ENCODE assay signal across 8 mouse cellular contexts in genomic region chr2:31974141-31974808, GRCm38 (mm10). TPM values are rescaled to one million over a fixed set of nuclear protein-coding genes. Genes with fewer than 3 reads are reported as not detected.
A peak's percentile ranks its signal among the peaks of the same experiment; 100 is the strongest.
DNase-seq lines count a peak whose midpoint lies in the region; ATAC-seq and TF ChIP-seq lines count a peak whose summit lies in the region.

TSS of gene Nup214 (plus strand) at chr2:31974436.

- intact Hi-C loops in gastrocnemius, adult 2 months (cut with DNase I) = loop anchor here (5.0 kb wide), 1 partner anchor 158 kb away; no protein-coding TSS in a partner anchor
- intact Hi-C loops in left cerebral cortex, adult 2 months (cut with DNase I) = loop anchor here (2.0 kb wide), 1 partner anchor 163 kb away; no protein-coding TSS in a partner anchor

- peak within 1 kb of the TSS; percentile 86 for H3K4me3 ChIP-seq in gastrocnemius, adult 2 months
- peak within 1 kb of the TSS; percentile 94 for H3K4me3 ChIP-seq in hindbrain, postnatal 0 days (ENCODE audit: low read length)
- H3K4me3 ChIP-seq in left cerebral cortex, adult 2 months = peak within 1 kb of the TSS; percentile 86

- H3K27ac ChIP-seq in gastrocnemius, adult 2 months = peak within 1 kb of the TSS; percentile 92
- H3K27ac ChIP-seq in hindbrain, postnatal 0 days = peak within 1 kb of the TSS; percentile 78
- H3K27ac ChIP-seq in left cerebral cortex, adult 2 months = peak within 1 kb of the TSS; percentile 93

- TF ChIP-seq CTCF in gastrocnemius, adult 2 months (IDR thresholded peaks at IDR 0.05) = no peak
- no peak; the same call in 1 of the 2 replicates for TF ChIP-seq CTCF in hindbrain, postnatal 0 days (IDR thresholded peaks at IDR 0.05; ENCODE audit: low read depth)
- no peak; the same call in 1 of the 2 replicates for TF ChIP-seq CTCF in left cerebral cortex, adult 2 months (IDR thresholded peaks at IDR 0.05)

- H3K4me2 ChIP-seq in hindbrain, postnatal 0 days (ENCODE audit: low read depth, low read length) = peak within 1 kb of the TSS; percentile 92

- no peaks in the 10 kb centered on the region for H3K9me3 ChIP-seq in hindbrain, postnatal 0 days (ENCODE audit: low read length)

- WGBS in hindbrain, postnatal 0 days = under 1% methylated on average over 60 of the region's 60 CpGs

- peaks cover 17% of the 10 kb centered on the region for H3K36me3 ChIP-seq in hindbrain, postnatal 0 days (ENCODE audit: insufficient read depth, low read length)

- H3K27me3 ChIP-seq in hindbrain, postnatal 0 days (ENCODE audit: insufficient read depth, low read length) = no peaks in the 10 kb centered on the region

- peak; percentile 99 for ATAC-seq in common myeloid progenitor, adult 5-6 weeks (replicated peaks; ENCODE audit: low read depth, poor library complexity, severe bottlenecking)
- ATAC-seq in hindbrain, postnatal 0 days = peak; percentile 99
- peak; percentile 99 for ATAC-seq in megakaryocyte, adult 5-6 weeks (ENCODE audit: poor library complexity, severe bottlenecking)

- H3K4me1 ChIP-seq in hindbrain, postnatal 0 days (ENCODE audit: insufficient read depth, low read length) = peaks cover 10% of the 10 kb centered on the region

- H3K9ac ChIP-seq in hindbrain, postnatal 0 days (replicated peaks; ENCODE audit: low read length) = peak within 1 kb of the TSS; percentile 96

- DNase-seq in ZHBTc4 (ENCODE audit: low read depth, low spot score) = peak; percentile 100
- DNase-seq in gastrocnemius, adult 2 months = peak; percentile 99
- peak; percentile 100 for DNase-seq in hindbrain, postnatal 0 days (ENCODE audit: low spot score)
- DNase-seq in left cerebral cortex, adult 2 months (ENCODE audit: extremely low spot score in 1 of 2, low spot score in 2 of 2) = peak; percentile 99 to 100
- peak; percentile 100 for DNase-seq in right cerebral cortex, adult 2 months (ENCODE audit: low spot score in 2 of 2)
- DNase-seq in urinary bladder, postnatal 14 days (ENCODE audit: low spot score) = peak; percentile 99

RNA-seq across cellular contexts. Expression of gene Nup214, which starts in this region (rescaled TPM):
- 31.2 and 62.2 TPM in 2 replicates for total RNA-seq in common myeloid progenitor, adult 5-6 weeks (2017)
- total RNA-seq in gastrocnemius, adult 2 months (2021) = 10 to 100 TPM; 21.1 to 24.3 TPM
- total RNA-seq in hindbrain, postnatal 0 days (2014; rRNA removed) = 26.2 and 29.3 TPM in 2 replicates
- polyA plus RNA-seq in hindbrain, postnatal 0 days (2015; fragmentation: Nextera tagmentation; extraction: Ambion mirVana) = 65.3 and 67.4 TPM in 2 replicates
- 10 to 100 TPM; 63.9 to 65.9 TPM for total RNA-seq in left cerebral cortex, adult 2 months (2021)
- 51.5 and 69.1 TPM in 2 replicates for total RNA-seq in megakaryocyte, adult 5-6 weeks (2015)
- 32.0 and 37.7 TPM in 2 replicates for total RNA-seq in megakaryocyte, adult 5-6 weeks (2017)

Comparison
In these comparisons a context has a peak if more than half of its experiments do, and no peak if none do; other contexts are left out.
1. Peak in every context shown above with its lines: DNase-seq, ATAC-seq, H3K4me3 ChIP-seq and H3K27ac ChIP-seq.